Mouse (Mus musculus) ES-E14 (cell line): ENCODE results near the gene Chn1. TPM values are rescaled to one million over a fixed set of nuclear protein-coding genes. Genes with fewer than 3 reads are reported as not detected.

Experiments used
- DNase-seq: peaks from one replicate; pipeline ENCODE4 v3.0.0-alpha.2; 2013; ENCODE audit warnings: low read depth, low spot score
- H3K27ac ChIP-seq: 2 replicates; pipeline ENCODE4 v1.5.1; 2012; ENCODE audit warnings: low read depth, mild to moderate bottlenecking, low read length, moderate library complexity, mixed read lengths; ENCODE audit not compliant: poor library complexity, insufficient read depth, severe bottlenecking
- H3K36me3 ChIP-seq: 2 replicates; pipeline ENCODE4 v1.6.1; 2012; ENCODE audit warnings: mild to moderate bottlenecking, low read length, moderate library complexity, mixed read lengths; ENCODE audit not compliant: control insufficient read depth, poor library complexity, insufficient read depth, severe bottlenecking
- H3K4me1 ChIP-seq, 2 experiments: fragments of 150-350 bp in 1 of 2; sonication (generic) in 1 of 2; 2 replicates each; pipeline ENCODE4 v1.6.1; 2012; ENCODE audit warnings: low read length in 2 of 2, mild to moderate bottlenecking in 1 of 2, mixed read lengths in 1 of 2; ENCODE audit not compliant: control insufficient read depth in 2 of 2, insufficient read depth in 2 of 2, poor library complexity in 1 of 2
- H3K4me3 ChIP-seq, 2 experiments: fragments of 150-350 bp in 1 of 2; sonication (generic) in 1 of 2; 2 replicates each; pipeline ENCODE4 v1.5.1; 2012; ENCODE audit warnings: low read length in 2 of 2, low read depth in 1 of 2, mild to moderate bottlenecking in 1 of 2, mixed read lengths in 1 of 2; ENCODE audit not compliant: insufficient read depth in 1 of 2, poor library complexity in 1 of 2, severe bottlenecking in 1 of 2
- H3K9ac ChIP-seq: 2 replicates; pipeline ENCODE4 v1.6.1; 2012; ENCODE audit warnings: low read depth, mild to moderate bottlenecking, low read length, mixed read lengths; ENCODE audit not compliant: poor library complexity, insufficient read depth, severe bottlenecking
- H3K9me3 ChIP-seq: fragments of 150-350 bp; sonication (generic); 2 replicates; pipeline ENCODE4 v1.6.1; 2012; ENCODE audit warnings: low read depth, mild to moderate bottlenecking, low read length; ENCODE audit not compliant: control insufficient read depth, insufficient read depth
- CHD2 ChIP-seq: IDR thresholded peaks from 2 replicates; pipeline ENCODE4 v1.6.1; 2014; ENCODE audit warnings: mild to moderate bottlenecking, low read depth, low read length, inconsistent platforms
- HCFC1 ChIP-seq: IDR thresholded peaks from 2 replicates; pipeline ENCODE4 v1.6.1; 2012; ENCODE audit warnings: low read length, inconsistent platforms, borderline replicate concordance; ENCODE audit not compliant: insufficient read depth
- MAFK ChIP-seq: IDR thresholded peaks from 2 replicates; pipeline ENCODE4 v1.6.1; 2014; ENCODE audit warnings: mild to moderate bottlenecking, low read depth, low read length, inconsistent platforms; ENCODE audit not compliant: insufficient read depth
- ZC3H11A ChIP-seq: IDR thresholded peaks from 2 replicates; pipeline ENCODE4 v1.6.1; 2012; ENCODE audit warnings: low read depth, mild to moderate bottlenecking, inconsistent platforms, low read length, borderline replicate concordance
- ZNF384 ChIP-seq: IDR thresholded peaks from 2 replicates; pipeline ENCODE4 v1.6.1; 2012; ENCODE audit warnings: low read depth, low read length, inconsistent platforms
- in situ Hi-C, 2 experiments: fragments of 600-800 bp; cut with MboI; formaldehyde crosslinking; loops; one replicate each; pipeline ENCODE4 v1.15.1; 2025; ENCODE audit warnings: low sequenced_read_pairs in 2 of 2, inconsistent platforms in 1 of 2; ENCODE audit not compliant: unreplicated experiment in 2 of 2
- total RNA-seq: library from RNA; depleted of rRNA; stranded (reverse); fragments of 300-350 nt; gene quantifications from 2 replicates; pipeline ENCODE4 v1.2.3, GENCODE M21; 2012

Chn1 gene
- total RNA-seq, 1 experiment = 21.6 TPM

- no peak overlapping the region for H3K9ac ChIP-seq
- no peaks in the 10 kb centered on the region for H3K9me3 ChIP-seq
- no peak overlapping the region for H3K4me3 ChIP-seq
- 0 out of 4 replicates have a peak, but pooled peaks cover 0 to 6% of the 10 kb centered on the region in 2 experiments for H3K4me1 ChIP-seq
- TF ChIP-seq CHD2 = no peak
- no peak for TF ChIP-seq ZNF384
- no peak for TF ChIP-seq MAFK
- TF ChIP-seq ZC3H11A = no peak
- TF ChIP-seq HCFC1 = no peak
- no peak for DNase-seq
- H3K27ac ChIP-seq = no peak overlapping the region
- no peaks in the 10 kb centered on the region for H3K36me3 ChIP-seq
- in situ Hi-C loops = no loop called here
These were observed 188.6 kb downstream of the Chn1 start for GRCm38 (mm10) chr2:73586392-73587108.

- H3K27ac ChIP-seq = no peak overlapping the region
- H3K9me3 ChIP-seq = no peaks in the 10 kb centered on the region
- in situ Hi-C loops = no loop called here
- H3K9ac ChIP-seq = peak overlapping the region; percentile 46; the same call in 1 of the 2 replicates
- no peak for DNase-seq
- H3K36me3 ChIP-seq = no peaks in the 10 kb centered on the region
- H3K4me3 ChIP-seq = peak overlapping the region; percentile 20 to 60; a peak in 3 of 4 replicates
- TF ChIP-seq HCFC1 (no peak), ZNF384 (no peak), CHD2 (no peak), ZC3H11A (no peak), MAFK (no peak)
- H3K4me1 ChIP-seq = 0 out of 4 replicates have a peak, but pooled peaks cover 0 to 6% of the 10 kb centered on the region in 2 experiments
These were observed 189.8 kb downstream of the Chn1 start for GRCm38 (mm10) chr2:73585347-73585831.

- H3K4me3 ChIP-seq = peak overlapping the region; percentile 39 to 60
- H3K36me3 ChIP-seq = no peaks in the 10 kb centered on the region
- DNase-seq = peak; percentile 43
- no peaks in the 10 kb centered on the region for H3K9me3 ChIP-seq
- peak overlapping the region; percentile 47; the same call in 1 of the 2 replicates for H3K9ac ChIP-seq
- 0 out of 2 replicates have a peak, but pooled peaks have one; percentile 31 for TF ChIP-seq ZC3H11A
- TF ChIP-seq HCFC1 = no peak
- no peak for TF ChIP-seq CHD2
- no peak for TF ChIP-seq ZNF384
- no peak for TF ChIP-seq MAFK
- H3K27ac ChIP-seq = no peak overlapping the region
- in situ Hi-C loops = no loop called here
- 0 out of 4 replicates have a peak, but pooled peaks cover 0 to 6% of the 10 kb centered on the region in 2 experiments for H3K4me1 ChIP-seq
These were observed 190.3 kb downstream of the Chn1 start for GRCm38 (mm10) chr2:73584645-73585346.

- in situ Hi-C loops = no loop called here
- no peak for DNase-seq
- Histone ChIP-seq H3K9ac (no peak overlapping the region), H3K4me3 (no peak overlapping the region), H3K27ac (no peak overlapping the region), H3K36me3 (no peaks in the 10 kb centered on the region), H3K9me3 (no peaks in the 10 kb centered on the region), H3K4me1 (0 out of 4 replicates have a peak, but pooled peaks cover 0 to 6% of the 10 kb centered on the region in 2 experiments)
- TF ChIP-seq MAFK = no peak
- no peak for TF ChIP-seq HCFC1
- TF ChIP-seq ZC3H11A = no peak
- TF ChIP-seq ZNF384 = no peak
- no peak for TF ChIP-seq CHD2
These were observed 194.4 kb downstream of the Chn1 start for GRCm38 (mm10) chr2:73580720-73581119.
